Mouse (Mus musculus): ENCODE measurements at regions not wholly inside any gene's neighbourhood (a gene's known extent, or its start where the extent isn't known, plus 50 kb on each side); places are given as distances from the start of the nearest gene placed in this dataset.

GRCm38 (mm10) chr1:184570681-184571080 lies 161.7 kb downstream of the Hlx start:
- TF ChIP-seq CTCF (IDR thresholded peaks at IDR 0.05; ENCODE audit: low read depth, low read length) (no peak), POLR2A (IDR thresholded peaks at IDR 0.05; ENCODE audit: insufficient read depth, low read length) (no peak), EP300 (IDR thresholded peaks at IDR 0.05; ENCODE audit: insufficient read depth, low read depth, low read length) (no peak)

Measured in ES-Bruce4 (cell line).